10 mouse cellular contexts compared by ENCODE assay signal in the genomic region with DNA sequence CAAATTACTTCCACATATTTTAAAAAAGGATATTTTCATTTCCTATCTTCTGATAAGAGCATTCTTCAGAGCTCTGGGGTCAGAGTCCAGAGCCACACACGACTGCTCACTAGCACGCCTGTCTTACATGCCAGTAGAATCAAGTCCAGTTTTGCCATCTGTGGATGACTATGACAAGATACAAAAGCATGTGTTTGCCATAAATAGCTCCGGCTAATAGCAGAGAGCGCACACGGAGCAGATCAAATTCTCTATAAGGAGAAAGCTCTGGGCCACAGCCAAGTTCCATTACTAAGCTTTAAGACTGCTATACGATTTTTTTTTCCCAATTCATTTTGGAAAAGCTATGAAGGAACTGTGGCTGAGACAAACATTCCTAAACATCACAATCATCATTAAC. TPM values are rescaled to one million over a fixed set of nuclear protein-coding genes. Genes with fewer than 3 reads are reported as not detected.
DNase-seq lines count a peak whose midpoint lies in the region; ATAC-seq lines count a peak whose summit lies in the region.
"Had no signal": no experiment of that assay in that cellular context is flagged by ENCODE, and none has a peak within 500 bp of the region (broad histone marks: within the 10 kb centered on the region; RNA-seq: fewer than 3 reads in every experiment).

No protein-coding gene starts in this region.

- peak overlapping the region; percentile 45; the same call in 1 of the 2 replicates for H3K9ac ChIP-seq in neural tube, embryonic 13.5 days
- H3K9ac ChIP-seq: embryonic facial prominence, embryonic 12.5 days had no signal

- peak; percentile 71 for ATAC-seq in cerebellum, adult (ENCODE audit: insufficient number of reproducible peaks, low FRiP score, low TSS enrichment)
- ATAC-seq in neural tube, embryonic 13.5 days (ENCODE audit: low read depth): no peak

- no peaks in the 10 kb centered on the region for H3K9me3 ChIP-seq in neural tube, embryonic 13.5 days
- H3K9me3 ChIP-seq: embryonic facial prominence, embryonic 12.5 days had no signal

- DNase-seq in cerebellum, postnatal 4 days (ENCODE audit: low spot score in 2 of 2): no peak
- DNase-seq in layer of hippocampus, adult 18-20 months (ENCODE audit: low spot score in 2 of 2): peak; percentile 8 to 44
- DNase-seq in layer of hippocampus, postnatal 36 days: no peak
- DNase-seq in cerebellum, postnatal 14 days: peak; percentile 46 to 64
- no peak for DNase-seq in ovary, postnatal 36 days (ENCODE audit: low spot score)
- no peak for DNase-seq in urinary bladder, postnatal 4 days (ENCODE audit: low spot score in 2 of 2)
- DNase-seq: lung, adult 18-20 months had no signal

- H3K4me1 ChIP-seq in neural tube, embryonic 13.5 days (replicated peaks): peaks cover 28% of the 10 kb centered on the region

- no peak overlapping the region for H3K27ac ChIP-seq in neural tube, embryonic 13.5 days (replicated peaks)
- H3K27ac ChIP-seq: embryonic facial prominence, embryonic 12.5 days had no signal

- WGBS in neural tube, embryonic 13.5 days: 50% methylated on average over 6 of the region's 6 CpGs

- peaks cover 33% of the 10 kb centered on the region for H3K36me3 ChIP-seq in neural tube, embryonic 13.5 days

- no peaks in the 10 kb centered on the region for H3K27me3 ChIP-seq in neural tube, embryonic 13.5 days
- H3K27me3 ChIP-seq: embryonic facial prominence, embryonic 12.5 days had no signal

- peak overlapping the region; percentile 22 for H3K4me3 ChIP-seq in neural tube, embryonic 13.5 days
- H3K4me3 ChIP-seq: embryonic facial prominence, embryonic 12.5 days had no signal

- peak overlapping the region; percentile 45 for H3K4me2 ChIP-seq in neural tube, embryonic 13.5 days
- H3K4me2 ChIP-seq: embryonic facial prominence, embryonic 12.5 days had no signal

RNA-seq across cellular contexts. Expression of a gene that starts 3.1 kb away (rescaled TPM):
- total RNA-seq in layer of hippocampus, adult 18-20 months (2021): 10 to 100 TPM; 94.7 to 95.9 TPM
- total RNA-seq in layer of hippocampus, postnatal 36 days (2021): 100 to 1,000 TPM in 1 of 2 experiments, 10 to 100 TPM in 1; 94.3 to 101 TPM
- 370 and 394 TPM in 2 replicates for polyA plus RNA-seq in neural tube, embryonic 13.5 days (2015; fragmentation: Nextera tagmentation; extraction: Ambion mirVana)

Comparison
In these comparisons a context has a peak if more than half of its experiments do, and no peak if none do; other contexts are left out.
1. DNase-seq: peak in layer of hippocampus, adult 18-20 months (2 of 2) and cerebellum, postnatal 14 days (2 of 2); none in cerebellum, postnatal 4 days (0 of 2), layer of hippocampus, postnatal 36 days (0 of 2), ovary, postnatal 36 days (single experiment) and urinary bladder, postnatal 4 days (0 of 2).